Mouse (Mus musculus): ENCODE measurements around the gene Cyth4. TPM values are rescaled to one million over a fixed set of nuclear protein-coding genes. Genes with fewer than 3 reads are reported as not detected.

The Cyth4 gene
- polyA plus RNA-seq, 1 experiment from 2014 or later = 3.8 TPM

GRCm38 (mm10) chr15:78651169-78651568 lies 54.3 kb downstream of the Cyth4 start:
- Histone ChIP-seq H3K9me3 (replicated peaks) (no peaks in the 10 kb centered on the region), H3K4me3 (no peak overlapping the region), H3K4me1 (replicated peaks) (peaks cover 9% of the 10 kb centered on the region; the same call in 1 of the 2 replicates), H3K36me3 (no peaks in the 10 kb centered on the region), H3K9ac (no peak overlapping the region), H3K4me2 (no peak overlapping the region), H3K27me3 (replicated peaks) (peaks cover 35% of the 10 kb centered on the region), H3K27ac (ENCODE audit: poor library complexity, severe bottlenecking) (no peak overlapping the region)
- ATAC-seq (ENCODE audit: insufficient number of reproducible peaks, low FRiP score) = no peak
- 35% methylated on average over 4 of the region's 4 CpGs for WGBS

- no peak for ATAC-seq (ENCODE audit: insufficient number of reproducible peaks, low FRiP score)
- no peak overlapping the region for H3K4me3 ChIP-seq
- no peaks in the 10 kb centered on the region for H3K4me1 ChIP-seq (replicated peaks)
- H3K27ac ChIP-seq (ENCODE audit: poor library complexity, severe bottlenecking) = no peak overlapping the region
- H3K9me3 ChIP-seq (replicated peaks) = no peaks in the 10 kb centered on the region
- H3K36me3 ChIP-seq = no peaks in the 10 kb centered on the region
- peaks cover 35% of the 10 kb centered on the region for H3K27me3 ChIP-seq (replicated peaks)
- H3K9ac ChIP-seq = no peak overlapping the region
- no peak overlapping the region for H3K4me2 ChIP-seq
- 55% methylated on average over 5 of the region's 5 CpGs for WGBS
These were observed 67.4 kb downstream of the Cyth4 start for GRCm38 (mm10) chr15:78664268-78664667.

GRCm38 (mm10) chr15:78669221-78669871 lies 72.5 kb downstream of the Cyth4 start:
- Histone ChIP-seq H3K9me3 (replicated peaks) (no peaks in the 10 kb centered on the region), H3K36me3 (no peaks in the 10 kb centered on the region), H3K4me2 (no peak overlapping the region), H3K27me3 (replicated peaks) (peaks cover 70% of the 10 kb centered on the region), H3K4me1 (replicated peaks) (peaks cover 8% of the 10 kb centered on the region), H3K27ac (ENCODE audit: poor library complexity, severe bottlenecking) (no peak overlapping the region), H3K9ac (no peak overlapping the region), H3K4me3 (no peak overlapping the region)
- no peak for ATAC-seq (ENCODE audit: insufficient number of reproducible peaks, low FRiP score)
- 57% methylated on average over 10 of the region's 10 CpGs for WGBS

- H3K36me3 ChIP-seq = no peaks in the 10 kb centered on the region
- 34% methylated on average over 5 of the region's 5 CpGs for WGBS
- peaks cover 16% of the 10 kb centered on the region for H3K4me1 ChIP-seq (replicated peaks)
- H3K27ac ChIP-seq (ENCODE audit: poor library complexity, severe bottlenecking) = no peak overlapping the region
- ATAC-seq (ENCODE audit: insufficient number of reproducible peaks, low FRiP score) = no peak
- H3K9ac ChIP-seq = no peak overlapping the region
- H3K4me3 ChIP-seq = no peak overlapping the region
- H3K27me3 ChIP-seq (replicated peaks) = peaks cover 80% of the 10 kb centered on the region
- H3K4me2 ChIP-seq = no peak overlapping the region
- H3K9me3 ChIP-seq (replicated peaks) = no peaks in the 10 kb centered on the region
These were observed 73.5 kb downstream of the Cyth4 start for GRCm38 (mm10) chr15:78670341-78670740.

Other genes with a start within 250 kb of the Cyth4 start
- gene Tex33, start 201.1 kb upstream of the Cyth4 start, polyA plus RNA-seq (2016; fragmentation: Nextera tagmentation; extraction: Ambion mirVana) = not detected in 2 replicates
- 7.6 and 9.0 TPM in 2 replicates for gene Tst, start 191.1 kb upstream of the Cyth4 start, polyA plus RNA-seq (2016; fragmentation: Nextera tagmentation; extraction: Ambion mirVana)
- gene Mpst, start 190.6 kb upstream of the Cyth4 start, polyA plus RNA-seq (2016; fragmentation: Nextera tagmentation; extraction: Ambion mirVana) = 0.32 and 1.1 TPM in 2 replicates
- 19.9 and 21.6 TPM in 2 replicates for gene Kctd17, start 168.5 kb upstream of the Cyth4 start, polyA plus RNA-seq (2016; fragmentation: Nextera tagmentation; extraction: Ambion mirVana)
- 0.19 and 0.30 TPM in 2 replicates for gene Tmprss6, start 128.4 kb upstream of the Cyth4 start, polyA plus RNA-seq (2016; fragmentation: Nextera tagmentation; extraction: Ambion mirVana)
- gene Il2rb, start 101.8 kb upstream of the Cyth4 start, polyA plus RNA-seq (2016; fragmentation: Nextera tagmentation; extraction: Ambion mirVana) = 0.09 TPM in 1 of 2 replicates, not detected in the other
- 30.4 and 32.4 TPM in 2 replicates for gene C1qtnf6, start 65.6 kb upstream of the Cyth4 start, polyA plus RNA-seq (2016; fragmentation: Nextera tagmentation; extraction: Ambion mirVana)
- 0.13 TPM in 1 of 2 replicates, not detected in the other for gene Sstr3, start 52.4 kb upstream of the Cyth4 start, polyA plus RNA-seq (2016; fragmentation: Nextera tagmentation; extraction: Ambion mirVana)
- 5.5 and 6.9 TPM in 2 replicates for gene Rac2, start 24.3 kb upstream of the Cyth4 start, polyA plus RNA-seq (2016; fragmentation: Nextera tagmentation; extraction: Ambion mirVana)
- not detected in 2 replicates for gene Elfn2, start 121.7 kb downstream of the Cyth4 start, polyA plus RNA-seq (2016; fragmentation: Nextera tagmentation; extraction: Ambion mirVana)
- gene Mfng, start 176.4 kb downstream of the Cyth4 start, polyA plus RNA-seq (2016; fragmentation: Nextera tagmentation; extraction: Ambion mirVana) = 7.3 and 7.9 TPM in 2 replicates
- 6.1 and 7.5 TPM in 2 replicates for gene Card10, start 206.0 kb downstream of the Cyth4 start, polyA plus RNA-seq (2016; fragmentation: Nextera tagmentation; extraction: Ambion mirVana)
- 40.5 and 40.8 TPM in 2 replicates for gene Cdc42ep1, start 245.6 kb downstream of the Cyth4 start, polyA plus RNA-seq (2016; fragmentation: Nextera tagmentation; extraction: Ambion mirVana)

Measured in heart, embryonic 12.5 days (tissue).